Mouse (Mus musculus) intestine, embryonic 16.5 days (tissue): ENCODE measurements around the gene Kdm5b. TPM values are rescaled to one million over a fixed set of nuclear protein-coding genes. Genes with fewer than 3 reads are reported as not detected.
A peak's percentile ranks its signal among the peaks of the same experiment; 100 is the strongest.
"Not testable (repeated sequence)": the region's sequence is repeated elsewhere in the genome, so short reads cannot be mapped to it uniquely, and the experiment has no call there.

Source experiments
- ATAC-seq: fragments of 200-750 bp; cut with Nextera tagmentation; 2 replicates; pipeline ENCODE4 v1.8.0; 2017; ENCODE audit warnings: moderate TSS enrichment, moderate library complexity
- H3K27ac ChIP-seq: fragments of 300-500 bp; sonication (generic); 2 replicates; pipeline ENCODE4 v1.5.1; 2014; ENCODE audit warnings: mild to moderate bottlenecking, low read length
- H3K27me3 ChIP-seq: fragments of 300-500 bp; sonication (generic); replicated peaks from 2 replicates; pipeline ENCODE4 v1.6.1; 2014; ENCODE audit warnings: low read length, control low read depth, mixed read lengths; ENCODE audit not compliant: control insufficient read depth, insufficient read depth
- H3K36me3 ChIP-seq: fragments of 300-500 bp; sonication (generic); 2 replicates; pipeline ENCODE4 v1.6.1; 2014; ENCODE audit warnings: low read length, control low read depth; ENCODE audit not compliant: control insufficient read depth, insufficient read depth
- H3K4me1 ChIP-seq: fragments of 300-500 bp; sonication (generic); 2 replicates; pipeline ENCODE4 v1.6.1; 2014; ENCODE audit warnings: low read length, control low read depth, mixed read lengths; ENCODE audit not compliant: control insufficient read depth, insufficient read depth
- H3K4me2 ChIP-seq: fragments of 300-500 bp; sonication (generic); 2 replicates; pipeline ENCODE4 v1.6.1; 2014; ENCODE audit warnings: low read depth, low read length, control low read depth
- H3K4me3 ChIP-seq: fragments of 300-500 bp; sonication (generic); 2 replicates; pipeline ENCODE4 v1.5.1; 2014; ENCODE audit warnings: mild to moderate bottlenecking, low read length
- H3K9ac ChIP-seq: fragments of 300-500 bp; sonication (generic); 2 replicates; pipeline ENCODE4 v1.6.1; 2014; ENCODE audit warnings: low read depth, low read length
- H3K9me3 ChIP-seq: fragments of 300-500 bp; sonication (generic); 2 replicates; pipeline ENCODE4 v1.6.1; 2016; ENCODE audit warnings: low read length, control low read depth; ENCODE audit not compliant: control insufficient read depth
- WGBS: fragments of 180-500 bp; shearing (Covaris S2); extraction: QIAGEN DNeasy Blood & Tissue Kit; methylation state at CpG from one replicate; pipeline ENCODE4 v1.1.7; 2014; 5-methylcytosine and 5-hydroxymethylcytosine counted together
- polyA plus RNA-seq: library from polyadenylated mRNA; unstranded; fragments of >200 nt; fragmentation: Nextera tagmentation; extraction: Ambion mirVana; gene quantifications from 2 replicates; pipeline ENCODE4 v1.2.1, GENCODE M21; 2015

Gene Kdm5b
- polyA plus RNA-seq = 25.4 and 26.3 TPM in 2 replicates

- Histone ChIP-seq H3K36me3 (no peaks in the 10 kb centered on the region), H3K4me2 (peak within 1 kb of the TSS; percentile 75), H3K27ac (peak within 1 kb of the TSS; percentile 96), H3K4me3 (peak within 1 kb of the TSS; percentile 78), H3K4me1 (peaks cover 28% of the 10 kb centered on the region), H3K27me3 (no peaks in the 10 kb centered on the region), H3K9ac (peak within 1 kb of the TSS; percentile 90), H3K9me3 (no peaks in the 10 kb centered on the region)
- WGBS = under 1% methylated on average over 33 of the region's 34 CpGs
- ATAC-seq = peak; percentile 28
Measured at GRCm38 (mm10) chr1:134559976-134560375, at the start of gene Kdm5b. Gene Kdm5b, plus strand, starts transcription at chr1:134560171.

- H3K4me2 ChIP-seq = no peak overlapping the region
- 59% methylated on average over 4 of the region's 4 CpGs for WGBS
- peaks cover 8% of the 10 kb centered on the region for H3K36me3 ChIP-seq
- H3K4me3 ChIP-seq = no peak overlapping the region
- H3K9me3 ChIP-seq = no peaks in the 10 kb centered on the region
- H3K27ac ChIP-seq = no peak overlapping the region
- no peak overlapping the region for H3K9ac ChIP-seq
- no peak for ATAC-seq
- H3K27me3 ChIP-seq = no peaks in the 10 kb centered on the region
- H3K4me1 ChIP-seq = peaks cover 15% of the 10 kb centered on the region
Measured at GRCm38 (mm10) chr1:134512183-134512582, 47.8 kb upstream of the Kdm5b start.

GRCm38 (mm10) chr1:134512584-134512983 lies 47.4 kb upstream of the Kdm5b start:
- Histone ChIP-seq H3K9me3 (no peaks in the 10 kb centered on the region), H3K4me2 (peak overlapping the region; percentile 97; the same call in 1 of the 2 replicates), H3K9ac (no peak overlapping the region), H3K27me3 (no peaks in the 10 kb centered on the region), H3K27ac (no peak overlapping the region), H3K4me3 (no peak overlapping the region), H3K4me1 (peaks cover 15% of the 10 kb centered on the region), H3K36me3 (peaks cover 5% of the 10 kb centered on the region)
- 65% methylated on average over 6 of the region's 6 CpGs for WGBS
- no peak for ATAC-seq

- peaks cover 15% of the 10 kb centered on the region for H3K4me1 ChIP-seq
- ATAC-seq = peak; percentile 82
- H3K4me3 ChIP-seq = peak overlapping the region; percentile 59
- no peaks in the 10 kb centered on the region for H3K9me3 ChIP-seq
- H3K27ac ChIP-seq = 0 out of 2 replicates have a peak overlapping the region, but pooled peaks have one; percentile 4
- peak overlapping the region; percentile 73 for H3K9ac ChIP-seq
- no peaks in the 10 kb centered on the region for H3K36me3 ChIP-seq
- peak overlapping the region; percentile 97 for H3K4me2 ChIP-seq
- H3K27me3 ChIP-seq = no peaks in the 10 kb centered on the region
- 2% methylated on average over 38 of the region's 38 CpGs for WGBS
Measured at GRCm38 (mm10) chr1:134513312-134513860, 46.6 kb upstream of the Kdm5b start.

- H3K9me3 ChIP-seq = no peaks in the 10 kb centered on the region
- peak overlapping the region; percentile 59 for H3K4me3 ChIP-seq
- H3K9ac ChIP-seq = peak overlapping the region; percentile 73
- no peak overlapping the region for H3K27ac ChIP-seq
- ATAC-seq = no peak
- H3K4me1 ChIP-seq = peaks cover 15% of the 10 kb centered on the region
- peak overlapping the region; percentile 97 for H3K4me2 ChIP-seq
- WGBS = 45% methylated on average over 16 of the region's 16 CpGs
- H3K36me3 ChIP-seq = no peaks in the 10 kb centered on the region
- no peaks in the 10 kb centered on the region for H3K27me3 ChIP-seq
Measured at GRCm38 (mm10) chr1:134513876-134514590, 45.9 kb upstream of the Kdm5b start.

GRCm38 (mm10) chr1:134515891-134516290 lies 44.1 kb upstream of the Kdm5b start:
- no peak for ATAC-seq
- Histone ChIP-seq H3K9ac (no peak overlapping the region), H3K4me2 (no peak overlapping the region), H3K4me1 (peaks cover 15% of the 10 kb centered on the region), H3K9me3 (no peaks in the 10 kb centered on the region), H3K27me3 (no peaks in the 10 kb centered on the region), H3K27ac (no peak overlapping the region), H3K36me3 (no peaks in the 10 kb centered on the region), H3K4me3 (no peak overlapping the region)
- 77% methylated on average over 2 of the region's 2 CpGs for WGBS

GRCm38 (mm10) chr1:134516491-134517198 lies 43.3 kb upstream of the Kdm5b start:
- H3K4me3 ChIP-seq = no peak overlapping the region
- H3K36me3 ChIP-seq = no peaks in the 10 kb centered on the region
- H3K9ac ChIP-seq = no peak overlapping the region
- H3K27ac ChIP-seq = peak overlapping the region; percentile 33; the same call in 1 of the 2 replicates
- 28% methylated on average over 4 of the region's 4 CpGs for WGBS
- H3K9me3 ChIP-seq = no peaks in the 10 kb centered on the region
- H3K4me1 ChIP-seq = peaks cover 15% of the 10 kb centered on the region
- H3K4me2 ChIP-seq = no peak overlapping the region
- ATAC-seq = no peak
- no peaks in the 10 kb centered on the region for H3K27me3 ChIP-seq

GRCm38 (mm10) chr1:134517841-134518240 lies 42.1 kb upstream of the Kdm5b start:
- not testable (repeated sequence) for H3K27ac ChIP-seq, H3K36me3 ChIP-seq, H3K4me2 ChIP-seq, H3K4me3 ChIP-seq, H3K9ac ChIP-seq, H3K27me3 ChIP-seq, ATAC-seq, H3K9me3 ChIP-seq
- peaks cover 25% of the 10 kb centered on the region for H3K4me1 ChIP-seq
- WGBS = 94% methylated on average over 14 of the region's 14 CpGs

- Histone ChIP-seq H3K9me3 (no peaks in the 10 kb centered on the region), H3K36me3 (no peaks in the 10 kb centered on the region), H3K4me2 (no peak overlapping the region), H3K9ac (no peak overlapping the region), H3K4me1 (peaks cover 19% of the 10 kb centered on the region), H3K27ac (no peak overlapping the region), H3K4me3 (no peak overlapping the region), H3K27me3 (no peaks in the 10 kb centered on the region)
- 8% methylated on average over 7 of the region's 7 CpGs for WGBS
- ATAC-seq = peak; percentile 62
Measured at GRCm38 (mm10) chr1:134518677-134519076, 41.3 kb upstream of the Kdm5b start.
